Mouse (Mus musculus) CH12.LX (cell line): ENCODE data around the gene Prdm8. TPM values are rescaled to one million over a fixed set of nuclear protein-coding genes. Genes with fewer than 3 reads are reported as not detected.

Source experiments
- DNase-seq: peaks from one replicate; pipeline ENCODE4 v3.0.0-alpha.2; 2013; ENCODE audit errors: extremely low read depth
- H3K27ac ChIP-seq: 2 replicates; pipeline ENCODE4 v1.5.1; 2012; ENCODE audit warnings: low read depth, mild to moderate bottlenecking, control low read depth, moderate library complexity; ENCODE audit not compliant: insufficient read depth
- H3K27me3 ChIP-seq: replicated peaks from 2 replicates; pipeline ENCODE3; 2012; ENCODE audit warnings: inconsistent platforms
- H3K36me3 ChIP-seq, 2 experiments: replicated peaks in 1 of 2; 2 replicates each; pipeline versions ENCODE3 to v1.6.1; 2012; ENCODE audit warnings: inconsistent platforms in 1 of 2, low read length in 1 of 2, mild to moderate bottlenecking in 1 of 2, mixed read lengths in 1 of 2, moderate library complexity in 1 of 2; ENCODE audit not compliant: control insufficient read depth in 1 of 2, insufficient read depth in 1 of 2
- H3K4me1 ChIP-seq, 2 experiments: 2 replicates each; pipeline ENCODE4 v1.6.1; 2012; ENCODE audit warnings: inconsistent platforms in 1 of 2, moderate library complexity in 1 of 2; ENCODE audit not compliant: insufficient read depth in 2 of 2, control insufficient read depth in 1 of 2
- H3K4me2 ChIP-seq: 2 replicates; pipeline ENCODE4 v1.6.1; 2012; ENCODE audit warnings: low read depth, mild to moderate bottlenecking, control low read depth; ENCODE audit not compliant: poor library complexity, insufficient read depth, severe bottlenecking
- H3K4me3 ChIP-seq, 3 experiments: fragments of 150-350 bp in 1 of 3; sonication (generic) in 1 of 3; replicated peaks in 1 of 3; 2 replicates each; pipeline versions ENCODE3 to v1.5.1; 2011 to 2012; ENCODE audit warnings: low read depth in 2 of 3, low read length in 2 of 3, mild to moderate bottlenecking in 2 of 3, moderate library complexity in 2 of 3, control low read depth in 1 of 3, improper control_type of control experiment in 1 of 3, inconsistent platforms in 1 of 3, mixed read lengths in 1 of 3; ENCODE audit not compliant: poor library complexity in 1 of 3
- H3K79me2 ChIP-seq: replicated peaks from 2 replicates; pipeline ENCODE4 v1.6.1; 2012; ENCODE audit warnings: mild to moderate bottlenecking, moderate library complexity; ENCODE audit not compliant: control insufficient read depth, poor library complexity, insufficient read depth, severe bottlenecking; ENCODE audit errors: extremely low read depth
- H3K9ac ChIP-seq: 2 replicates; pipeline ENCODE4 v1.6.1; 2012; ENCODE audit warnings: low read depth, mild to moderate bottlenecking, control low read depth, moderate library complexity; ENCODE audit not compliant: insufficient read depth
- H3K9me3 ChIP-seq: replicated peaks from 2 replicates; pipeline ENCODE3; 2012; ENCODE audit warnings: low read length, inconsistent platforms, mixed read lengths
- BHLHE40 ChIP-seq: IDR thresholded peaks from 2 replicates; pipeline ENCODE4 v1.6.1; 2011; ENCODE audit warnings: mild to moderate bottlenecking, low read depth, low read length, improper control_type of control experiment
- CHD2 ChIP-seq: IDR thresholded peaks from 2 replicates; pipeline ENCODE4 v1.6.1; 2011; ENCODE audit warnings: low read length, improper control_type of control experiment
- CTCF ChIP-seq, 2 experiments: IDR thresholded peaks in 1 of 2; conservative IDR thresholded peaks in 1 of 2; 2 replicates each; pipeline ENCODE4 v1.5.1; 2011 to 2012; ENCODE audit warnings: low read depth in 2 of 2, low read length in 2 of 2, improper control_type of control experiment in 1 of 2, inconsistent platforms in 1 of 2, mild to moderate bottlenecking in 1 of 2, moderate library complexity in 1 of 2
- ETS1 ChIP-seq: conservative IDR thresholded peaks from 2 replicates; pipeline ENCODE4 v1.6.1; 2012; ENCODE audit warnings: low read depth, mild to moderate bottlenecking, inconsistent platforms, low read length, improper control_type of control experiment, moderate library complexity
- GABPA ChIP-seq: IDR thresholded peaks from 2 replicates; pipeline ENCODE4 v1.6.1; 2012; ENCODE audit warnings: low read depth, low read length, improper control_type of control experiment, inconsistent platforms; ENCODE audit not compliant: insufficient replicate concordance
- HCFC1 ChIP-seq: IDR thresholded peaks from 2 replicates; pipeline ENCODE4 v1.6.1; 2012; ENCODE audit warnings: low read depth, mild to moderate bottlenecking, inconsistent platforms, low read length, improper control_type of control experiment
- JUND ChIP-seq: conservative IDR thresholded peaks from 2 replicates; pipeline ENCODE4 v1.6.1; 2011; ENCODE audit warnings: low read depth, low read length, improper control_type of control experiment
- MAZ ChIP-seq: IDR thresholded peaks from 2 replicates; pipeline ENCODE4 v1.6.1; 2012; ENCODE audit warnings: low read depth, mild to moderate bottlenecking, inconsistent platforms, low read length, improper control_type of control experiment, moderate library complexity
- MXI1 ChIP-seq: IDR thresholded peaks from 2 replicates; pipeline ENCODE4 v1.6.1; 2011; ENCODE audit warnings: mild to moderate bottlenecking, low read depth, low read length, improper control_type of control experiment
- MYC ChIP-seq: IDR thresholded peaks from 2 replicates; pipeline ENCODE4 v1.6.1; 2011; ENCODE audit warnings: low read depth, mild to moderate bottlenecking, improper control_type of control experiment, low read length
- PAX5 ChIP-seq: IDR thresholded peaks from 2 replicates; pipeline ENCODE4 v1.6.1; 2012; ENCODE audit warnings: low read length, inconsistent platforms, mixed read lengths
- POLR2AphosphoS2 ChIP-seq: IDR thresholded peaks from 2 replicates; pipeline ENCODE4 v1.6.1; 2011; ENCODE audit warnings: low read depth, low read length, improper control_type of control experiment
- RAD21 ChIP-seq: IDR thresholded peaks from 2 replicates; pipeline ENCODE4 v1.6.1; 2011; ENCODE audit warnings: low read depth, mild to moderate bottlenecking, low read length, improper control_type of control experiment, moderate library complexity
- SIN3A ChIP-seq: IDR thresholded peaks from 2 replicates; pipeline ENCODE4 v1.6.1; 2012; ENCODE audit warnings: low read length, improper control_type of control experiment, inconsistent platforms
- ZC3H11A ChIP-seq: IDR thresholded peaks from 2 replicates; pipeline ENCODE4 v1.6.1; 2012; ENCODE audit warnings: low read depth, mild to moderate bottlenecking, inconsistent platforms, low read length, improper control_type of control experiment
- dilution Hi-C: fragments of 300-500 bp; cut with MboI; formaldehyde crosslinking; loops from 2 replicates; pipeline ENCODE4 v1.14.3; 2020; ENCODE audit warnings: low sequenced_read_pairs; ENCODE audit not compliant: extremely low pct_unique_long_range_greater_than_20kb, extremely low pct_ligation_motif_present
- in situ Hi-C: fragments of 300-500 bp; cut with MboI; formaldehyde crosslinking; loops from 3 replicates; pipeline ENCODE4 v1.14.3; 2019; ENCODE audit warnings: low sequenced_read_pairs, low pct_ligation_motif_present, low pct_unique_long_range_greater_than_20kb, mixed read lengths
- polyA plus RNA-seq: library from polyadenylated mRNA; unstranded; fragments of >175 nt; gene quantifications from 2 replicates; pipeline ENCODE4 v1.2.1, GENCODE M21; 2012; ENCODE audit warnings: low read depth; ENCODE audit not compliant: insufficient read length
- total RNA-seq, 2 experiments: library from RNA; depleted of rRNA; stranded (reverse); fragments of 300-350 nt in 1 of 2; fragments of >200 nt in 1 of 2; gene quantifications; 2 replicates each; pipeline ENCODE4 v1.2.3; 2012 to 2014

Prdm8 gene
- total and polyA plus RNA-seq, 3 experiments: 0.04 to 0.08 (median 0.06) TPM

- Histone ChIP-seq H3K4me1 (peaks cover 0 to 7% of the 10 kb centered on the region in 2 experiments; a peak in 2 of 4 replicates), H3K9me3 (no peaks in the 10 kb centered on the region), H3K4me2 (no peak overlapping the region), H3K27me3 (peaks cover 8% of the 10 kb centered on the region)
- in situ Hi-C loops: loop anchor here (25.0 kb wide), 1 partner anchor 242 kb away; no protein-coding TSS in a partner anchor
- no peak for TF ChIP-seq ZC3H11A
- TF ChIP-seq BHLHE40: no peak
- TF ChIP-seq CHD2: no peak
- no peak for TF ChIP-seq MYC
- TF ChIP-seq MAZ: no peak
- no peak for TF ChIP-seq HCFC1
- no peak for TF ChIP-seq ETS1
- no peak for TF ChIP-seq POLR2AphosphoS2
- TF ChIP-seq, all 38 proteins: peak for 0
- H3K79me2 ChIP-seq: no peaks in the 10 kb centered on the region
- no peaks in the 10 kb centered on the region for H3K36me3 ChIP-seq
- DNase-seq: no peak
- no peak overlapping the region for H3K4me3 ChIP-seq
- H3K9ac ChIP-seq: no peak overlapping the region
- dilution Hi-C loops: no loop called here
- H3K27ac ChIP-seq: no peak overlapping the region
Observed at GRCm38 (mm10) chr5:98179606-98180005, 12.6 kb downstream of the Prdm8 start.

GRCm38 (mm10) chr5:98180461-98180887 lies 13.5 kb downstream of the Prdm8 start:
- dilution Hi-C loops: no loop called here
- Histone ChIP-seq H3K9ac (no peak overlapping the region), H3K4me3 (peak overlapping the region in 1 of 3 experiments; percentile 44), H3K27ac (no peak overlapping the region), H3K9me3 (no peaks in the 10 kb centered on the region), H3K79me2 (no peaks in the 10 kb centered on the region), H3K27me3 (peaks cover 8% of the 10 kb centered on the region), H3K4me1 (peaks cover 0 to 7% of the 10 kb centered on the region in 2 experiments; a peak in 2 of 4 replicates), H3K36me3 (no peaks in the 10 kb centered on the region), H3K4me2 (peak overlapping the region; percentile 86)
- no peak for TF ChIP-seq GABPA
- no peak for TF ChIP-seq PAX5
- TF ChIP-seq HCFC1: no peak
- no peak for TF ChIP-seq BHLHE40
- TF ChIP-seq JUND: no peak
- TF ChIP-seq RAD21: no peak
- no peak for TF ChIP-seq CTCF (conservative IDR thresholded peaks at IDR 0.05 in 1 of 2, IDR thresholded peaks at IDR 0.05 in 1 of 2; ENCODE audit: low read depth in 2 of 2, low read length in 2 of 2)
- TF ChIP-seq MXI1: no peak
- no peak for TF ChIP-seq ZC3H11A
- no peak for TF ChIP-seq SIN3A
- no peak for DNase-seq
- in situ Hi-C loops: loop anchor here (25.0 kb wide), 1 partner anchor 243 kb away; no protein-coding TSS in a partner anchor
